ENCODE assay signal across 10 mouse cellular contexts in the genomic region with DNA sequence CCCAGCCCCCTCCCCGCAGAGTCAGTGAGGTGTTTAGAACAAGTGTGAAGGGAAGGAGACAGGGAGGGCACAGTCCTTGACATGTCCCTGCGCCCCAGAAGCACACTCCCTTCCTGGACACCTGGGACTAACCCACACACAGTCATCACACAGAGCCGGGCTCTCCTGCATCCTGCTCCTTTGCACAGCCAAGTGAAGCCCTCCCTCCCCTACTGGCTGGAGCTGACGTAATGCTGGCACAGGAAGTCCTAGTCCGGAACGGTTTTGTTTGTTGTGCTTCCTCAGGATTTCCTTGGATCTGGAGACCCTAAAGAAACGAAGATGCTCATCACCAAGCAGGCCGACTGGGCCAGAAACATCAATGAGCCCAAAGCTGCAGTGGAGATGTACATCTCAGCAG. TPM values are rescaled to one million over a fixed set of nuclear protein-coding genes. Genes with fewer than 3 reads are reported as not detected.
DNase-seq lines count a peak whose midpoint lies in the region; ATAC-seq and TF ChIP-seq lines count a peak whose summit lies in the region.
"Had no signal": no experiment of that assay in that cellular context is flagged by ENCODE, and none has a peak within 500 bp of the region (broad histone marks: within the 10 kb centered on the region; RNA-seq: fewer than 3 reads in every experiment).

No protein-coding gene starts in this region.

- no peak for TF ChIP-seq CTCF in kidney, postnatal 0 days (IDR thresholded peaks at IDR 0.05; ENCODE audit: low read depth)
- TF ChIP-seq CTCF in left cerebral cortex, adult 2 months (IDR thresholded peaks at IDR 0.05) = no peak

- intact Hi-C loops in left cerebral cortex, adult 2 months (cut with DNase I) = loop anchor here (5.0 kb wide), 1 partner anchor 48 kb away; no protein-coding TSS in a partner anchor

- no peak overlapping the region for H3K4me2 ChIP-seq in forebrain, embryonic 12.5 days
- no peak overlapping the region for H3K4me2 ChIP-seq in forebrain, embryonic 16.5 days (ENCODE audit: low read length)
- no peak overlapping the region for H3K4me2 ChIP-seq in kidney, postnatal 0 days (ENCODE audit: low read length)
- H3K4me2 ChIP-seq: neural tube, embryonic 12.5 days had no signal

- no peak overlapping the region for H3K9ac ChIP-seq in forebrain, embryonic 12.5 days
- no peak overlapping the region for H3K9ac ChIP-seq in forebrain, embryonic 16.5 days (replicated peaks; ENCODE audit: low read depth, low read length)
- H3K9ac ChIP-seq in kidney, postnatal 0 days (ENCODE audit: low read depth, low read length) = no peak overlapping the region
- H3K9ac ChIP-seq: neural tube, embryonic 12.5 days had no signal

- H3K36me3 ChIP-seq in forebrain, embryonic 12.5 days (replicated peaks) = peaks cover 19% of the 10 kb centered on the region
- H3K36me3 ChIP-seq in forebrain, embryonic 16.5 days (ENCODE audit: control insufficient read depth, insufficient read depth) = no peaks in the 10 kb centered on the region; the same call in 1 of the 2 replicates
- H3K36me3 ChIP-seq in kidney, postnatal 0 days (ENCODE audit: insufficient read depth, low read length) = no peaks in the 10 kb centered on the region
- no peaks in the 10 kb centered on the region for H3K36me3 ChIP-seq in megakaryocyte, embryonic 14.5 days (replicated peaks; ENCODE audit: low read length)

- peak; percentile 91 for DNase-seq in heart, adult 8-10 months (ENCODE audit: low spot score)
- DNase-seq in kidney, postnatal 0 days (ENCODE audit: low spot score) = peak; percentile 84
- DNase-seq in left cerebral cortex, adult 2 months (ENCODE audit: extremely low spot score in 1 of 2, low spot score in 2 of 2) = no peak
- no peak for DNase-seq in urinary bladder, postnatal 4 days (ENCODE audit: low spot score in 2 of 2)
- no peak for DNase-seq in frontal cortex, postnatal 36 days (ENCODE audit: low spot score in 2 of 2)

- H3K9me3 ChIP-seq in forebrain, embryonic 12.5 days = no peaks in the 10 kb centered on the region
- H3K9me3 ChIP-seq in forebrain, embryonic 16.5 days (ENCODE audit: control insufficient read depth, low read length) = no peaks in the 10 kb centered on the region
- H3K9me3 ChIP-seq in kidney, postnatal 0 days (replicated peaks; ENCODE audit: low read length) = no peaks in the 10 kb centered on the region
- no peaks in the 10 kb centered on the region for H3K9me3 ChIP-seq in megakaryocyte, embryonic 14.5 days
- H3K9me3 ChIP-seq: neural tube, embryonic 12.5 days had no signal

- 0 out of 2 replicates have a peak overlapping the region, but pooled peaks have one; percentile 19 for H3K27ac ChIP-seq in forebrain, embryonic 12.5 days
- no peak overlapping the region for H3K27ac ChIP-seq in forebrain, embryonic 16.5 days (ENCODE audit: low read length)
- H3K27ac ChIP-seq in kidney, postnatal 0 days = peak overlapping the region; percentile 72
- H3K27ac ChIP-seq in left cerebral cortex, adult 2 months = no peak overlapping the region
- H3K27ac ChIP-seq: neural tube, embryonic 12.5 days had no signal

- no peaks in the 10 kb centered on the region for H3K27me3 ChIP-seq in forebrain, embryonic 12.5 days
- no peaks in the 10 kb centered on the region for H3K27me3 ChIP-seq in forebrain, embryonic 16.5 days (replicated peaks; ENCODE audit: control insufficient read depth, insufficient read depth, low read length)
- no peaks in the 10 kb centered on the region for H3K27me3 ChIP-seq in kidney, postnatal 0 days (ENCODE audit: insufficient read depth, low read length)
- H3K27me3 ChIP-seq in megakaryocyte, embryonic 14.5 days (replicated peaks) = peaks cover 4% of the 10 kb centered on the region
- H3K27me3 ChIP-seq: neural tube, embryonic 12.5 days had no signal

- H3K4me3 ChIP-seq in forebrain, embryonic 12.5 days (replicated peaks) = no peak overlapping the region
- no peak overlapping the region for H3K4me3 ChIP-seq in forebrain, embryonic 16.5 days (replicated peaks; ENCODE audit: low read length)
- no peak overlapping the region for H3K4me3 ChIP-seq in kidney, postnatal 0 days (replicated peaks; ENCODE audit: low read depth, low read length)
- peak overlapping the region; percentile 77 for H3K4me3 ChIP-seq in megakaryocyte, embryonic 14.5 days (replicated peaks)
- no peak overlapping the region for H3K4me3 ChIP-seq in left cerebral cortex, adult 2 months
- H3K4me3 ChIP-seq: erythroblast, embryonic 14.5 days; neural tube, embryonic 12.5 days had no signal

- no peak for ATAC-seq in forebrain, embryonic 12.5 days (ENCODE audit: low FRiP score)
- ATAC-seq in forebrain, embryonic 16.5 days = no peak
- ATAC-seq in kidney, postnatal 0 days (replicated peaks; ENCODE audit: low FRiP score, low read depth) = peak; percentile 73

- 82% methylated on average over 8 of the region's 8 CpGs for WGBS in forebrain, embryonic 12.5 days
- 70% methylated on average over 8 of the region's 8 CpGs for WGBS in forebrain, embryonic 16.5 days
- 32% methylated on average over 8 of the region's 8 CpGs for WGBS in kidney, postnatal 0 days

- H3K4me1 ChIP-seq in forebrain, embryonic 12.5 days = no peaks in the 10 kb centered on the region; the same call in 1 of the 2 replicates
- peaks cover 24% of the 10 kb centered on the region for H3K4me1 ChIP-seq in forebrain, embryonic 16.5 days (replicated peaks; ENCODE audit: control insufficient read depth, insufficient read depth, low read length)
- H3K4me1 ChIP-seq in kidney, postnatal 0 days (replicated peaks; ENCODE audit: insufficient read depth, low read length) = peaks cover 16% of the 10 kb centered on the region
- peaks cover 90% of the 10 kb centered on the region for H3K4me1 ChIP-seq in megakaryocyte, embryonic 14.5 days

RNA-seq across cellular contexts. Expression of a gene that starts 21.6 kb away (rescaled TPM):
- 0.43 TPM in 1 of 2 replicates, not detected in the other for polyA plus RNA-seq in forebrain, embryonic 12.5 days (2016; fragmentation: Nextera tagmentation; extraction: Ambion mirVana)
- 0.15 TPM in 1 of 2 replicates, not detected in the other for polyA plus RNA-seq in forebrain, embryonic 16.5 days (2015; fragmentation: Nextera tagmentation; extraction: Ambion mirVana)
- total RNA-seq in heart, adult 8-10 months (2022) = not detected
- not detected in 2 replicates for polyA plus RNA-seq in kidney, postnatal 0 days (2015; fragmentation: Nextera tagmentation; extraction: Ambion mirVana)
- polyA plus RNA-seq in megakaryocyte, embryonic 14.5 days (2012; ENCODE audit: insufficient read depth, low replicate concordance) = not detected in 2 replicates
- under 1 TPM; 0.56 to 0.79 TPM for total RNA-seq in left cerebral cortex, adult 2 months (2021)
- polyA plus RNA-seq: erythroblast, embryonic 14.5 days had no signal

RNA-seq across cellular contexts. Expression of a gene that starts 34.8 kb away (rescaled TPM):
- polyA plus RNA-seq in forebrain, embryonic 12.5 days (2016; fragmentation: Nextera tagmentation; extraction: Ambion mirVana) = not detected in 2 replicates
- polyA plus RNA-seq in forebrain, embryonic 16.5 days (2015; fragmentation: Nextera tagmentation; extraction: Ambion mirVana) = not detected in 2 replicates
- not detected for total RNA-seq in heart, adult 8-10 months (2022)
- polyA plus RNA-seq in kidney, postnatal 0 days (2015; fragmentation: Nextera tagmentation; extraction: Ambion mirVana) = not detected in 2 replicates
- not detected in 2 replicates for polyA plus RNA-seq in megakaryocyte, embryonic 14.5 days (2012; ENCODE audit: insufficient read depth, low replicate concordance)
- not detected for total RNA-seq in left cerebral cortex, adult 2 months (2021)
- polyA plus RNA-seq: erythroblast, embryonic 14.5 days; neural tube, embryonic 12.5 days had no signal

RNA-seq across cellular contexts. Expression of a gene that starts 56.7 kb away (rescaled TPM):
- polyA plus RNA-seq in forebrain, embryonic 12.5 days (2016; fragmentation: Nextera tagmentation; extraction: Ambion mirVana) = 29.9 and 30.5 TPM in 2 replicates
- 30.8 and 32.7 TPM in 2 replicates for polyA plus RNA-seq in forebrain, embryonic 16.5 days (2015; fragmentation: Nextera tagmentation; extraction: Ambion mirVana)
- total RNA-seq in heart, adult 8-10 months (2022) = 1 to 10 TPM; 8.5 to 10.0 (median 9.0) TPM
- 14.9 and 20.6 TPM in 2 replicates for polyA plus RNA-seq in kidney, postnatal 0 days (2015; fragmentation: Nextera tagmentation; extraction: Ambion mirVana)
- polyA plus RNA-seq in megakaryocyte, embryonic 14.5 days (2012; ENCODE audit: insufficient read depth, low replicate concordance) = 1.1 TPM in 1 of 2 replicates, not detected in the other
- total RNA-seq in left cerebral cortex, adult 2 months (2021) = 10 to 100 TPM; 31.1 to 32.7 TPM

RNA-seq across cellular contexts. Expression of a gene that starts 56.8 kb away (rescaled TPM):
- 28.7 TPM in 2 replicates for polyA plus RNA-seq in forebrain, embryonic 12.5 days (2016; fragmentation: Nextera tagmentation; extraction: Ambion mirVana)
- polyA plus RNA-seq in forebrain, embryonic 16.5 days (2015; fragmentation: Nextera tagmentation; extraction: Ambion mirVana) = 14.4 and 16.9 TPM in 2 replicates
- 1 to 10 TPM in 3 of 4 experiments, under 1 TPM in 1; 0.98 to 1.5 (median 1.1) TPM for total RNA-seq in heart, adult 8-10 months (2022)
- polyA plus RNA-seq in kidney, postnatal 0 days (2015; fragmentation: Nextera tagmentation; extraction: Ambion mirVana) = 10.9 TPM in 2 replicates
- 0.40 TPM in 1 of 2 replicates, not detected in the other for polyA plus RNA-seq in megakaryocyte, embryonic 14.5 days (2012; ENCODE audit: insufficient read depth, low replicate concordance)
- total RNA-seq in left cerebral cortex, adult 2 months (2021) = 1 to 10 TPM; 8.5 TPM

Comparison
In these comparisons a context has a peak if more than half of its experiments do, and no peak if none do; other contexts are left out.
1. H3K27ac ChIP-seq: peak in forebrain, embryonic 12.5 days (single experiment) and kidney, postnatal 0 days (single experiment); none in forebrain, embryonic 16.5 days (single experiment) and left cerebral cortex, adult 2 months (single experiment).
2. DNase-seq: peak in heart, adult 8-10 months (single experiment) and kidney, postnatal 0 days (single experiment); none in left cerebral cortex, adult 2 months (0 of 2), urinary bladder, postnatal 4 days (0 of 2) and frontal cortex, postnatal 36 days (0 of 2).